Mouse (Mus musculus): ENCODE data around the gene Map3k14.

Map3k14 gene

DNA sequence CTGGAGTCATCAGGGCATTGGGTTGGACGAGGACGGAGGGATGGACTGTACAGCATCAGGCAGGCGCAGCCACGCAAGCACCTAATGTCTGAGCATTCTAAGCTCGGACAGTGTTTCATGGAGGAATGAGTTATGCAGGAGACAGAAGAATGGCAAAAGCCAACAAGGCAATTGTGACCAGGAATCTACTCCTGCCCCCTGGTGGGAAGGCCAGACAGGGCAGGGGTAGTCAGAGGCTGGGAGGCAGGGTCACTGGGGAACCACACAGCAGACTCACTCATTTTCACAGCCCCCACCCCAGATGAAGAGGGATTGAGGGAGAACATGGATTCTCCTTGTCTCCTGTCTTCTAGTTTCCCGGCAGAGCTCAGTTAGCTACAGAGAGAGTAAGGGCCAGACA, 4.7 kb upstream of the Map3k14 start:
- DNase-seq, result peak; percentile 59 to 64

DNA sequence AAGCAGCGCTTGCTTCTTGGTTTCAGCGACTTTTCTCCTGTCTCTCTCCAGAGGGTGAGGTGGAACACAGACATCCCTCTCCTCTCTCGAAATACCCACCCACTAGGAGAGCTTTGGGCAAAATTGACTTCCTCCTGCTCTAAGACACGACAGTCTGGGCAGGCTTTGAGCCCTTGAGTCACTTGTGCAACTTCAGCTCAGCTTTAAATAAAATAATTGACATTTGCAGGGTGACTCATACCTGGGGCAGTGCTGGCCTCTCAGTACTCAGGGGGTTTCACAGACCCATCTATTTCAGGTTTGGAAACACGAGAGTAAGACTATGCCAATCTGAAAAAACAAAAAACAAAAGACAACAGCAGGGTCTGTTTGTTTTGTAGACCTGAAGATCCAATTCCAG, 2.2 kb upstream of the Map3k14 start:
- DNase-seq, result no peak

DNA sequence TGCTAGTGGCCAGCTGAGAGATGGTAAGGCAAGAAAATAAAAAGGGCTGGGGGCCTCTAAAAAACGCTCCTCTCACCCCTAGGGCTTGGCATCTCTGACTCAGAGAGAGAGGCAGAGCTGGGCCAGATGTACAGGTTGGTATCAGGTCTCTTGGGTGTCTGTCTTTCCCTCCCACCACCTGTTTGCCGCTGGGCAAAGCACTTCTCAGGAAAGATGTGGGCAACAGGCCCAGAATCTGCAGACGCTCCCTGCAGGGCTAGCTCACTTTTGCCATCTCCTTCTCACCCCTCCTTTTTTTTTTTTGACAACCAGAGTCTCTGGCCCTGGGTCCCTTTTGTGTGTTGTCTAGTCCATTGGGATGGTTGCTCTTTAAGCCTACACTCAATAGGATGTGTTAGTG, 1.6 kb upstream of the Map3k14 start:
- no peak for DNase-seq

DNA sequence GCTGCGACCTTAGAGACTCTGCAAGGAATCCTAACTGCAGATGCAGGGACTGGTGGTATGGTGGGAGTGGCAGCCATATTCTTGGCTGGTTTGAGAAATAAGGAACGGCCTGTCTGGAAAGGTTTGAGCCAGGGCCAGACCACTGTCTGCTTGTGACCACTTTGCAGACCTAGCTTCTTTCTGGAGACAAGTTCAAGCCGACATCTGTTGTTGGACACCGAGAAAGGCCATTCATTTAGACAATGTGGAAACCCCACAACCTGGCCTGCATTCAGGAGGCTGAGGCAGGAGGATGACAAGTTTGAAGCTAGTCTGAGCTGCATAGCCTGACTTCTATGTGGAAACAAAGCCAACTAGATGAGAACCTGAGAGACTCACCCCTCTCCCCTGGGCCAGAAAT, 1.1 kb upstream of the Map3k14 start:
- no peak for DNase-seq

DNA sequence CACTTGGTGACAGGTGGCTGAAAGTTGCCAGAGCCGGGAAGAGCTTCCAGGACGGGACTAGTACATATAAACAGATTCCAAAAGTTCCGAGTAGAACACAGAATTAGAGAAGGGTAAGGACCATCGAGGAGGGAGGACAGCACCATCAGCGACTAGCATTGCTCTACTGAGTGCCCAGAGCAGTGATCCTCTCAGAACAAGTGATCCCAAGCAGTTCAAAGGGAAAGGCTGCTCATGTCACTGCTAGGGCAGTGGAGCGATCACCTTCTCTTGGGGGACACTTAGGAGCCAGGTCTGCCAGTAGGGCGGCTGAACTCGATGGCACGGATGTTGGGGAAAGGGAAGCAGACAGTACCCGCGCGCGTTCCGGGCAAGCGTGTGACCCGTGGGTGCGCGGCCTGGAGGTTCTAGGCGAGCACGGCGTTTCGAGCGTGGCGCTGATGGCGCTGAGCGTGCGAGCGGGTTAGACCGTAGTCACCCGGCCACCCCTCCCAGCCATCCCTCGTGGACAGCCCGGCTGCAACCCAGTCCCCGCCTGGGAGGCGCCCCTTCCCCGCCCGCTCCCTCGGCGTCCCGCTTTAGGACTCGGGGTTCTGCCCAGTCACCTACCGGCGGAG, 435 bp downstream of the Map3k14 start:
- DNase-seq, result no peak

DNA sequence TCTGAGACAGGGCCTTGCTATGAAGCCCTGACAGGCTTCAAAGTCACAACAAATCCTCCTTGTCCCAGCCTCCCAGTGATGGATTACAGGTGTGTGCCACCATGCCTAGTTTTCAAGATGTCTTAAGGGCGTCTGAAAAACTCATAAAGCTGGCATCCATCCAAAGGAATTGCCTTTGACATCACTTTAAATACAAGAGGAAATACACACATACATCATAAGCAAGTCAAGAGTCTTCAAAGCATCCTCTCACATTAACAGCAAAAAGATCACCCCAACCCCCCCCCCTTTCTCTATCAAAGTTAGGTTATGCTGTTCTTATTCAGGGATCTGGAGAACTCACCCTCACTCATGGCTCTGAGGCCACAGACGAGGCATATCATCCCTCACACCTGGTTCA, 1.4 kb downstream of the Map3k14 start:
- no peak for DNase-seq

DNA sequence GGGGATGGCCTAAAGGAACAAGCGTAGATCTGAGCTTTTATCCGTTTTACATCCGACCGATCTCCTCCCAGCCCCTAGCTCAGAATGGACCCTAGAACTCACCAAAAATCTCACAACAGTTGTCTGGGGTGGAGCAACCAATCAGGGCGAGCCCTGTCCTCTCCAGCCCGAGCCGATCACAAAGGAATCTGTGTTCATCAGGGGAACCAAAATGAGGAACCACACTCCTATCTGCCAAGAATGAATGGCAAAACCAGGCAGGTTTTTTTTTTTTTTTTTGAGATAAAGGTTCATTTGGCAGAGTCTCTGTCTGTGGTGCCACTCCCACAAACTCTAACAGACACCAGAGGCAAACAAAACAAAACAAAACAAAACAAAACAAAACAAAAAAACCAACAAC, 2.1 kb downstream of the Map3k14 start:
- no peak for DNase-seq

DNA sequence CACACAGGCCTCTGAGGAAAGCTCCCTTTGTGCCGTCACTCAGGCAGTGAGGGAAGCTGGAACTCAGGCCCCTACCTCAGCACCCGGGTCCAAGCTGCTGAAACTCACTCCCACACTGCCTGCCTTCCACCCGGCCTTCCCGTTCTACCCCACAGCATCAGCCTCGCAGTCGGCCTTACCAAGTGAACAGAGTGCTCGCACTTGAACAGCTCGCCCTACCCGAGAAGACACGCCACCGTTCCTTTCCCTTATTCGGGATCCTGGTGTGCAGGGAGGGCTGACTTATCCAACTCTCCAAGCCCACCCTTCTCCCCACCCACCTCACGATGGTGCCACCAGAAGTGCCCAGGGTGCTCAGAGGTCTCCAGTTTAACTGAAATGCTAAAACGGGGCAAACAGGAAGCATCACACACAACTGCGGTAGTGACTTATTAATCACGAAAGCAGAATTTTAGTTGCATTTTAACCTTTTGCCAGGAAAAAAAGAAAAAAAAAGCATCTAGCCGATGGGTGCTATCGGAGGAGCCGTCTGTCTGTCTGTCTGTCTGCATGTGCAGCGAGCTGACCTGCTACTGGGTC, 2.8 kb downstream of the Map3k14 start:
- DNase-seq, result peak in 1 of 2 experiments; percentile 49

DNA sequence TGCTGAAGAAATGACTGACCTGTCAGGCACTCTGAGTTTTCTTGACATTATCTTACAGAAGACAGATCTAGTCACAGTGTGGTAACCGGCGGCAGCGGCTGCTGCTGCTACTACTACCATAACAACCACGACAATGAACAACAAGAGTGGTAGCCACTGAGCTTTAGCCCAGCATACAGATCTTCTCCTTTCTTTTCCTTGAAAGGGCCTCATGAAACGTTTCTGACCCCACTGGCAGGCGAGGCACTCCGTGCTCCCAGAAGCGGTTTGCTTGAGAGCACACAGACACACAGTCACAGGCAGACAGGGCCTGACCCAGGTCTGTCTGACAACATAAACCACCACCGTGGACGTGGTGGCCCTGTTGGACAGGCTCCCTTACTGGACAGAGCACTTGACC, 3.7 kb downstream of the Map3k14 start:
- DNase-seq, result no peak

DNA sequence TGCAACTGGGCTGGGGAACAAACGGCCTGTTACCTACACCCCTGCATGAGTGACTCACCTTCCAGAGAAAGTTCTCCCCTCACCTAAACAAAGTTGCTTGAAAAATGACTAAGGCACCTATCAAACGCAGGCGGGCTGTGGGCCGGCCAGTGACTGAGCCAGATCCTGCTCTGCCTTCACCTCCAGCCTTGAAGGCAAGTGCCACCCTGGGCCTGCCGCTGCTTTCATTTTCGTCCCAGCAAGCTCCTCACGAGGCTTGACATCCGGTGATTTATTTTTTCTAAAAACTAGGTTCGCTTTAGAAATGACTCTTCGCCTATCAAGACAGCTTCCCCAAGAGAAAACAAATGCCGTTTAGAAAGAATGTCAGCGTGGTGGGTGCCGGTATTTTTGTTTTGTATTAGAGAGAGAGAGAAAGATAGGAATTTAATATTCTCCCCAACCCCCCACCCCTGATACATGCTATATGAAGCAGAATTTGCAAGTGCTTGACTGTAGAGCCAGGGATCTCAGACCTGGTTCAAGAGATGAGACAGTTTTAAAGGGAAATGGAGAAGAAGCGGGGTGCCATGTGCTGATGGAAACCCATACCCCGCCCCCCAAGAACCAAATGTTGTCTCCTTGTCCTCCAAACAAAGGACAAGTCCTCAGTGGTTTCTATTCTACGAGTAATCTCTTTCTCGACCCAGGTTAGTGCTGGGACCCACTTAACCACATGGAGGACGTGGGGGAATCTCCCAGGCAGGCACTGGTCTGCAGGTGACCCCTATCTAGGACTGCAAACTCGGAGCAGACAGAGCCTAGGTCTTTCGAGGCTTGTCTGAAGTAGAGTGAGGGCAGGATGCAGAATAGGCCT, 4.6 kb downstream of the Map3k14 start:
- DNase-seq, result peak; percentile 47 to 65

DNA sequence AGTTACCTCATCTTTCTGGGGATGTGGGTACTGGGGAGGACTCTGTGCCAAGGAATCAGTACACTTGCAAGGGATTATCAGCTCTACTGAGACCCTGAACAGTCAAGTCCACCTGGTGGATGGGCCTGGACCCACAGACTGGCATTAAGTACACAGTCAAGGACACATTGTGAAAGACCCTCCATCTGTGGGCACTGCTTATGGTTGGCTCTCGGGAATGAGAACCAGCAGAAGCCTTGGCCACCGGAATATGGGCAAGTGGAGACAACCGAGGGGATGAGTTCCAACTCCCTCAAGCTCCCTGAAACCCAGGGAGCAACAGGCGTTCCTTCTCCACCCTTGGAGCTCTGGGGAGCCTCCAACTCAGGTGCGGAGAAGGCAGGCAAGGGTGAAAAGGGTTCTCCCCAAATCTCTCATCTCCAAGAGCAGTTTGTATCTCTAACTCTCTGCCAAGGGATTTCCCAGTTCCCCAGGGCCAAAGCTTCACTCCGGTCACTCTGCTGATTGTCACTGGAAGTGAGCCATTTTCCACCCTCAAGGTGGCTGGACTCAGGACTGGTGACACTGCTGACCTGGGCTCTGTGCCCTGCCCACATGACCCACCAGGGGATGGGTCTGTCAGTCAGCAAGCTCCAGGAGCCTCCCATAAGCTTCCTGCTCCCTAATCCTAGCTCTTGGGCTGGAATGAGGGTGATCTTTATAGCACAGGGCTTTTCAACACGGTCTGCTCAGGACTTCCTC, 5.4 kb downstream of the Map3k14 start:
- DNase-seq, result peak; percentile 64 to 87

DNA sequence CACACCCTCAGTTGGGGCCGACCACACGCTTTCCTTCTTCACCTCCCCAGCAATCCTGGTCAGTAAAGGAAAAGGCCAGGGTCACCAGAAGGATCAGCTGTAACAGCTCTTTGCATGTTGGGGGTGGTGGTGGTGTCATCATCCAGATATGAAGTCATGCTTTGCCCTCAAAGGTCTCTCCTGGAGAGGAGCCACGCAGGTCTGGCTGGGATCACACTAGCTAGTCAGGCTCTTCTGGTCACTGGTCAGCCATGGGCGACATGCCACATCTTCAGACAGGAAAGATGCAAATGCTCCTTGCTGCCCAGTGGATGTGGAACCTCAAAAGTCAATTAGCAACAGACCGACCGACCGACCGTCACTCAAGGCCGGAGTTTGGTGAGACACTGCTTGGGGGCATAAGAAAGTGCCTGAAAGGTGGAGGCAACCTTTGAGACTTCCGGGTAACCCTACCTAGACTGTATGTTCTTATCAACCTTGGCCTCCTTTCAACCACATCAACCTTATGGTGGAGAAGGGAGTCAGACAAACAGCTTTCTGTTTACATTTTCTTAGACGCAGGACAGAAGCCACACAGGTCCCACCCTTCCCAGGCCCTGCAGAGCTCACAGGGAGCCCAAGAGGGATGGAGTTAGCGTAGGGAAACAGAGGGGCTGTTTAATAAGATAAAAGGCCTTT, 6.6 kb downstream of the Map3k14 start:
- DNase-seq, result no peak

DNA sequence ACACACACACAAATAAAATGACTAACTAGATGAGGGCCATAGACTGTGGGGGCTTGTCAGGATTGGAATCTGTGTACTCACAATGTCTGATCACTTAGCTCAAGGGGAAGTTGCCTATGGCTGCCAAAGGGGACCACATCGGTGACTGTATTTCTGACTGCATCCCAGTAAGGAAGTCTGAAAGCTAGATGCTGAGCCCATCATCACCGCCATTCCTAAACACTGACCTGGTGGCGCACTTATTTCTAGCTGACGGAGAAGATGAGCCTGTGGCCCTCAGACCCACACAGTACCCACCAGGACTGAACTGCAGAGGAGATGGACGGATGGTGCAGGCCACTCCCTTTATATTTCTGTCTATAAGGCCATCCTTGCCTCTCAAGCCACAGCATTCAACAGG, 7.2 kb downstream of the Map3k14 start:
- no peak for DNase-seq

DNA sequence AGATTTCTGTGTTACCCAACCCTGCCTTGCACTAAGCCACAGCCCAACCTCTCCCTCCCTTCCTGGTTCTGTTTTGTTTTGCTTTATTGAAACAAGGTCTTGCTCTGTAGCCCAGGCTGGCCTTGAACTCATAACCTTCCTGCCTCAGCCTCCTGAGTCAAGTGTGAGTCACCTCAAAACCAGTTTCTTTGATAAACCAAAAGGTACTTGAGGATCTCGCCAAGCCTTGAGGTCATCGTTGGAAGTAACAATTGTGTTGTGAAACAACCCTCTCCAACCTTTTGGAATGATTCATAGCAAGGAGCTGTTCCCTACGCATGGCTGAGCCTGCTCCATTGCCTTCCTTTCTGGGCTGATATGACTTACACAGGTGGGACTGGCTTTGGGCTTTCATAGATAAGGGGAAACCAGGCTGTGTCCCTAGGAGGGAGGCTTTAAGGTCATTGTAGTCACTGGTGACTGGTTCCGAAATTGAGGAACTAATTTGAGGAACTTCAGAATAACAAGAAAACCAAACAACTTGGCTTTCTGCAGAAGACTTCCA, 9.3 kb downstream of the Map3k14 start:
- DNase-seq, result peak in 1 of 2 experiments; percentile 30

DNA sequence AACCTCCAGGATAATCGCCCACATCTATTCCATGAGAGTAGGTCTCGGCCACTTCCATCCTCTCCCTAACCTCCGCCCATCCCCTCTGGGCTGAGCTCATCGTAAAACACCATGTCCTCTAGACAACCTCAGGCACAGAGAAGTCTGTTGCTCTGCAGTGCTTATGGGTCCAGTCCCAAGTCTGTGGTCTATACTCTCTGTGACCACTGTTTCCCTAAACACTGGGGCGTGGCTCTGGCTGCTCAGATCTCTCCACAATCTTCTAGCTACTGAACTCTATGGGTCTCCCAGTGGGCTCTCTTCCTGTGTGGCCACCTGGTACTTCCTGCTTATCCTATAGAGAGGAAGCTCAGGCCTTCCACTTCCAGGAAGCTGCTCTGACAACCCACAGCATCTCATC, 13.7 kb downstream of the Map3k14 start:
- peak in 1 of 2 experiments; percentile 18 for DNase-seq

DNA sequence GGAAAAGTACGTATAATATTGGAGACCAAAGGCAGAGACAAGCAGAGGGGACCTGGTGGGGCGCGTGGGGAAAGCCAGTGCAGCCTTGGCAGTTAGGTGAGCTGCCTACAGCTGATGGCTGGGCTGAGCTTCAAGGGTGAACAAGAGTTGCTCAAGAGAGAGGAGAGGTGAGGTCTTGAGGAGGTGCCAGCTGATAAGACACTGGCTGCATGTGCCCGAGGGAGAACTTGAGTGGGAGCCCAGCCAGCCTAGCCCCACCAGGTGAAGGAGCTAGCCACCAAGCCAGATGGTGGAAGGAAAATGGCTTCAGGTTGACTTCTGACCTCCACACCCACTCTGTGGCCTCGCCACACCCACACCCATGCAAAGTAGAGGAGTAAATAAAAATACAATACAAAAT, 14.9 kb downstream of the Map3k14 start:
- peak in 1 of 2 experiments; percentile 35 for DNase-seq

DNA sequence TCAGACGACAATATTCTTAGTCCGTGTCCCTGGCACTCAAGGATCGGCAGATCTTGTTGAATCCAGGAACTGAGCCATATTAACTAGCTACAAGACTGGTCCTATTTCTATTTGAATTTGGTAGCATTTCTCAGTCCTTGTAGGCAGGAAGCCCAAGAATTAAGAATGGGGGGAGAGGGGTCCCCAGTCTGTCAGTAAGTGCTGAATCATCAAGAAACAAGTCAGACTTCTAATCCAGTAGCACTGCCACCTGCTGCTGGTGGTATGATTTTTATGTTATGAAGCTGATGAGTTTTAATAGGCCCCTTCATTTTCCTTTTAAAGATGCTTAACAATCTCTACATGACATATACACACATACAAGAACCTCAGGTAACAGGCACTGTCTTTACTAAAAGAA, 16.9 kb downstream of the Map3k14 start:
- DNase-seq, result no peak

DNA sequence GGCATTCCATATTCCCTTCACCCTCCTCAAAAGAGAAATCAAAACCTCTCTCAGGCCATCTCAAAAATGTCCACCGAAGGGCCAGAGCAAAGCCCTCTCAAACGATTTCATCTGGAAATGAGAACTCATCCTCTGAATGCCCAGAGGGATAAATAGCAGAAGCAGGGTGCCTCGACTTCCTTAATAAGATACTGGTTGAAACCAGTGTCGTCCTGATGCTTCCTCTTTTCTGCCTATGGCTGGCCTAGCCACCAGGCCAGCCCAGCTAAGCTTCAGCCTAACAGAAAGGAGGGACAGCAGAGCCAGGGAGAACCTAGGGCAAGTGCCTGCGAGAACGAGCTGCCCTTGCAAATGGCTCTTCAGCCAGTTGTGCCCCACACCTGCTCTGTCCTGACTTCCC, 17.8 kb downstream of the Map3k14 start:
- DNase-seq, result peak in 1 of 2 experiments; percentile 22

DNA sequence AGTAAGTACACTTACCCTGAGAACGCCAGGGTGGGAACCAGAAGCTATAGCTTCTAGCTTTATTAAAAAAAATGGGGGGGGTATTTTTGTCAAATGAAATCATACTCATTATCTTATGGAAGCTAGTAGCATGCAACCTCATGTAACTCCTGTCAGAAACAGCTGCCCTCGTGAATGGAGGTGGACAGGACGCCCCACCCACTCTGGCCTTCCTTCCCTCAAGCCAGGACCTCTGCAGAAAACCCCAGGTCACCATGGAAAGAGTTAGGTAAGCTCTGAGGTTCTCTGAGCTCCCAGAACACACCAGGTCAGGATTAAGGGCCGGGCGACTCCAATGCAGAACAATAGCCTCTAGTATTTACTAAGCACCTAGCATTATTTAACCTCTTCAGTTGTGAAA, 18.4 kb downstream of the Map3k14 start:
- peak in 1 of 2 experiments; percentile 38 for DNase-seq

DNA sequence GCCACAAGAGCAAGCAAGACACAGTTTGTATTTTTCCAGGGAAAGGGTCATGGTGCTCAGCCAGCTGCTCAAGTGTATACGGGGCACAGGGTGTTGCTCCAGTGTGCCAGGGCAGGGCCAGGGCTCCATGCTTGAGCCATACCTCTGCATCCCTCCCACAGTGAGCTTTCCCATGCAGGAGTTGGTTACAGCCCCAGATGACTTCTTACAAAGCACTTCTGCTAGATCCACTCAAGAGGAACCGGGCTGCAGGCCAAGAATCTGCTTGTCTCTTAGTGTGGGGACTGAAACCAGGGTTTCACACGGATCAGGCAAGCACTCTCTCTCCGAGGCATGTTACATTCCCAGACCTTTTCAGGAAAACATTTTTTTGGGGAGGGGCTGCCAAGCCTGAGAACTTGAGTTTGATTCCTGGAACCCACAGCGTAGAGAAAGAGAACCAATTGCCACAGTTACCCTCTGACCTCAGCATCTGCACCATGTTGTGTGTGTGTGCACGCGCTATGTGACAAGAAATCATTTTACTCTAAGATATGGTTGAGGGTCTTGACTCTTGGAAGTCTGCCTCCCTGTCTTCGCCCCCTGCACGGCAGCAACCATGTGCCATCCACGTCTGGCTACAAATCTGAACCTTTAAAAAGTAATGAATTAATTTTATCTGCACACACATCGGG, 19.6 kb downstream of the Map3k14 start:
- DNase-seq, result peak; percentile 90 to 92

DNA sequence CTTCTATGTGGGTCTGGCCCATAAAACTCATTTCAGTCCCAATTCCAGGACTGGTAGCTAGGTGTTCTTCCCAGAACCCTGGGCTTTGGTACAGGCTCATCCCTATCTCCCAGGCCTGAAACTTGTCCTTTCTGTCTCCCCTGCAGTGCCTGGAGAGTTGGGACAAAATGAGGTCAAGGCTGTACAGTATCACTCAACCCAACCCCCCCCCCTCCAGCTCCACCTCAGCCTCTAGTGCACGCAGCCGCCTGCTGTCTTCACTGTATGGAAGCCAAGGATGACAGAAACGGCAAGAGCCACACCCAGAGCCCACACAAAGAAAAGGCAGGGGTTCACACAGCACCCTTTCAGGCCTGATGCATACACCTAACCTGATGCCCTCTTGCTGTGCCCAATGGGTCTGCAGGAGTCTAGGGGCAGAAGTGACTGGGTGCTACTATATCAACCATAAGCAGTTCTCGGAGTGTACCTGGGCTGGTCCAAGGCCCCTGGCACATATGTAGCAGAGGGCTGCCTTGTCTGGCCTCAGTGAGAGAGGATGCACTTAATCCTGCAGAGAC, 20.5 kb downstream of the Map3k14 start:
- DNase-seq, result peak in 1 of 2 experiments; percentile 30
